Mouse (Mus musculus) midbrain, embryonic 13.5 days (tissue): ENCODE results near the gene Tex14. TPM values are rescaled to one million over a fixed set of nuclear protein-coding genes. Genes with fewer than 3 reads are reported as not detected.

Experiments used
- ATAC-seq: fragments of 200-750 bp; cut with Nextera tagmentation; 2 replicates; pipeline ENCODE4 v1.8.0; 2017; ENCODE audit warnings: mild to moderate bottlenecking, moderate TSS enrichment, moderate library complexity
- H3K27ac ChIP-seq: fragments of 300-500 bp; sonication (generic); 2 replicates; pipeline ENCODE4 v1.5.1; 2015; ENCODE audit warnings: inconsistent platforms, mild to moderate bottlenecking, moderate library complexity
- H3K27me3 ChIP-seq: fragments of 300-500 bp; sonication (generic); 2 replicates; pipeline ENCODE4 v1.6.1; 2015; ENCODE audit warnings: mild to moderate bottlenecking, inconsistent platforms
- H3K36me3 ChIP-seq: fragments of 300-500 bp; sonication (generic); 2 replicates; pipeline ENCODE4 v1.6.1; 2015; ENCODE audit warnings: mild to moderate bottlenecking, inconsistent platforms
- H3K4me1 ChIP-seq: fragments of 300-500 bp; sonication (generic); replicated peaks from 2 replicates; pipeline ENCODE4 v1.6.1; 2015; ENCODE audit warnings: inconsistent platforms
- H3K4me2 ChIP-seq: fragments of 300-500 bp; sonication (generic); replicated peaks from 2 replicates; pipeline ENCODE4 v1.6.1; 2015; ENCODE audit warnings: moderate library complexity, mild to moderate bottlenecking, inconsistent platforms
- H3K4me3 ChIP-seq: fragments of 300-500 bp; sonication (generic); replicated peaks from 2 replicates; pipeline ENCODE4 v1.5.1; 2015; ENCODE audit warnings: mild to moderate bottlenecking, inconsistent platforms
- H3K9ac ChIP-seq: fragments of 300-500 bp; sonication (generic); replicated peaks from 2 replicates; pipeline ENCODE4 v1.6.1; 2015; ENCODE audit warnings: mild to moderate bottlenecking, inconsistent platforms
- H3K9me3 ChIP-seq: fragments of 300-500 bp; sonication (generic); 2 replicates; pipeline ENCODE4 v1.6.1; 2016; ENCODE audit warnings: mild to moderate bottlenecking, inconsistent platforms
- WGBS: fragments of 180-500 bp; shearing (Covaris S2); methylation state at CpG from one replicate; pipeline ENCODE4 v1.1.7; 2015; 5-methylcytosine and 5-hydroxymethylcytosine counted together
- polyA plus RNA-seq: library from polyadenylated mRNA; unstranded; fragments of >200 nt; fragmentation: Nextera tagmentation; extraction: Ambion mirVana; gene quantifications from 2 replicates; pipeline ENCODE4 v1.2.1, GENCODE M21; 2015

Gene Tex14
- polyA plus RNA-seq, 1 experiment from 2014 or later: 0.38 TPM

DNA sequence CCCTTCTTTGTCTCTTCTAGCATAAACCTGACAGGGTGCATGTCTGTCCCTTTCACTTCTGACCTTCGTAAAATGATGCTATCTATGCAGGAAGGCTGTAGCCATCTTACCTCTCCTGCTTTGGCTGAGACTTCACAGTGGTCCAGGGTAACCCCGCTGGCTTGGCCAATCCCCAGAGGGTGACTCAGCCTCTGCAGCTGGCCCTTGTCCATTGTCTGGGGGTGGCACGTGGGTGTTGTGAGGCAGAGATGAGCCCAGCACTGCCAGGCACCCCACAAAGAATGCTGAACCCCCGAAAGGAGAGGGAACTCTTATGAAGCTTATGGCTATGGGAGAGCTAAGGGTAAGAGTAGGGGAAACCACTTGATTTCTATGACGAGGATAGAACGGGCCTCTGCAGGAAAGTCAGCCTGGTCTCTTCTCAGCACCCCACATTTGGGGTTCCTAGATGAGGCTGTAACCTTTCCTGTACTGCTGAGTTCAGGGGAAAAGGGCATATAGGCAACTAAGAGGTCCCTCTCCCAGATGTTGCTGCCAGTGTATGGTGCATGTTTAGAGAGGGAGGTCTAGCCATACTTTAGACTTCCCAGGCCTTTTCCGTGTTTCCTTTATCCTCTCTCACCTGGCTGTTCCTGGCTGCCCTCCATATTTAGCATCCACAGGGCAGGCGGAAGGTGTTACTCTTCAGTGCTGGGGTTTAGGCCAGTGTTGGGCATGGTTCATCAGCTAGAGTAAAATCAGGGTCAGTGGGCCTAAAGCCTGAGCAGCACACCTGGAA is 177.3 kb downstream of the Tex14 start:
- Histone ChIP-seq H3K9ac (no peak overlapping the region), H3K4me2 (no peak overlapping the region), H3K27me3 (0 out of 2 replicates have a peak, but pooled peaks cover 8% of the 10 kb centered on the region), H3K4me1 (peaks cover 29% of the 10 kb centered on the region), H3K36me3 (no peaks in the 10 kb centered on the region), H3K27ac (no peak overlapping the region), H3K9me3 (no peaks in the 10 kb centered on the region), H3K4me3 (no peak overlapping the region)
- no peak for ATAC-seq
- WGBS: 81% methylated on average over 8 of the region's 8 CpGs

DNA sequence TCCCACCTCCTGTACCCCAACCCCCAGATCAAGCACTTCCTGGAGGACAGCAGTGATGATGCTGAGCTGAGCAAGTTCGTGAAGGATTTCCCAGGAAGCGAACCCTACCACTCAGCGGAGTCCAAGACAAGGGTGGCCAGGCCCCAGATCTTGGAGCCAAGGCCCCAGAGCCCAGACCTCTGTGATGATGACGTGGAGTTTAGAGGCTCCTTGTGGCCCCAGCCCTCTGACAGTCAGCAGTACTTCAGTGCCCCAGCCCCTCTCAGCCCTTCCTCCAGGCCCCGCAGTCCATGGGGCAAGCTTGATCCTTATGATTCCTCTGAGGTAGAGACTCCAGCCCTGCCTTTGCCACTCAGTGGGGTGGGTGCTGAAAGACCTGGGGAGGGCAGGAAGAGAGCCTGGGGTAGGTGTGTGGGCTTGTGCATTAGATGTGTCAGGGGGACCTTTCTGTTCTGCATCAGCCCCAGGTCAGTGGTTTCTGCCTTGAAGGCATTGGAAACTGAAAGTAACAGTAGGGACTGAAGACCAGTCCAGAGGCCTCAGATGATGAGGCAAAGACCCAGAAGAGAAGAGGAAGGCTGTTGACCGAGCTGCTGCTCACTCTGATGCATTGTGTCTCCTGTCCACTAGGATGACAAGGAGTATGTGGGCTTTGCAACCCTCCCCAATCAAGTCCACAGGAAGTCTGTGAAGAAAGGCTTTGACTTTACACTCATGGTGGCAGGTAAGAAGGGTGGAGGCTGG is 178.6 kb downstream of the Tex14 start:
- Histone ChIP-seq H3K36me3 (no peaks in the 10 kb centered on the region), H3K4me1 (peaks cover 17% of the 10 kb centered on the region), H3K27ac (no peak overlapping the region), H3K27me3 (0 out of 2 replicates have a peak, but pooled peaks cover 8% of the 10 kb centered on the region), H3K9ac (no peak overlapping the region), H3K4me2 (no peak overlapping the region), H3K9me3 (no peaks in the 10 kb centered on the region), H3K4me3 (no peak overlapping the region)
- WGBS: 77% methylated on average over 6 of the region's 6 CpGs
- no peak for ATAC-seq

DNA sequence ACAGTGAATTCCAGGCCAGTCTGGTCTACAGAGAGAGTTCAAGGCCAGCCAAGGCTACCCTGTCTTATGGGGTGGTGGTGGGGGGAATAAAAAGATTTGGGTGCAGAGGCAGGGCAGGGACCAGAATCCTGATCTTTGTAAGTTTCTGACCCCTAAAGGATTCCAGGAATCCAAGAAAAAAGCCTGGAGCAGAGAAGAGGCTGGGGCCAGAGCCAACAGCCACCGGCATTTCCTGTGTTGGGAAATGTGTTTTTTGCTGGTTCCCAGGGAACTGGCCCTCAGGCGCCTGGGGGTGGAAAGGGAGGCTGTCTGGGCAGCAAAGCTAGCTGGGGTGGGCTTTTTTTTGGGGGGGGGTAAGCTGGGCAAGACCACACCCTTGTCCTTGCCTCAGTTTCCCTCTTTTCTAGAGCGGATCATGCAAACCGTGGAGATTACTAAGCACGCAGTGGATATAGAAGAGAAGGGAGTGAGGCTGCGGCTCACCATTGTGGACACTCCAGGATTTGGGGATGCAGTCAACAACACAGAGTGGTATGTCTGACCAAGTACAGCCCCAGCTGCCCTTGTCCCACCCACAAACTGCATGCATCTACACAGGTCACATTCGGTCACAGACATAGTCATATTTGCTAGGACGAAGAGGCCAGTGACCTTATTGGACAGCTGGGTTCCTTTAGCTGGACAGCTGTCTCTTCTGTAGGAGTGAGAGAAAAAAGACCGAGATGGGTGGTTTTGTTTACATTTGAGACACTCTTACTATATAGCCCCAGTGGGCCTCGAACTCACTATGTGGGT is 180.0 kb downstream of the Tex14 start:
- Histone ChIP-seq H3K9ac (no peak overlapping the region), H3K9me3 (no peaks in the 10 kb centered on the region), H3K36me3 (no peaks in the 10 kb centered on the region), H3K27ac (no peak overlapping the region), H3K4me1 (peaks cover 21% of the 10 kb centered on the region), H3K27me3 (0 out of 2 replicates have a peak, but pooled peaks cover 5% of the 10 kb centered on the region), H3K4me3 (no peak overlapping the region), H3K4me2 (no peak overlapping the region)
- WGBS: 87% methylated on average over 10 of the region's 10 CpGs
- no peak for ATAC-seq

DNA sequence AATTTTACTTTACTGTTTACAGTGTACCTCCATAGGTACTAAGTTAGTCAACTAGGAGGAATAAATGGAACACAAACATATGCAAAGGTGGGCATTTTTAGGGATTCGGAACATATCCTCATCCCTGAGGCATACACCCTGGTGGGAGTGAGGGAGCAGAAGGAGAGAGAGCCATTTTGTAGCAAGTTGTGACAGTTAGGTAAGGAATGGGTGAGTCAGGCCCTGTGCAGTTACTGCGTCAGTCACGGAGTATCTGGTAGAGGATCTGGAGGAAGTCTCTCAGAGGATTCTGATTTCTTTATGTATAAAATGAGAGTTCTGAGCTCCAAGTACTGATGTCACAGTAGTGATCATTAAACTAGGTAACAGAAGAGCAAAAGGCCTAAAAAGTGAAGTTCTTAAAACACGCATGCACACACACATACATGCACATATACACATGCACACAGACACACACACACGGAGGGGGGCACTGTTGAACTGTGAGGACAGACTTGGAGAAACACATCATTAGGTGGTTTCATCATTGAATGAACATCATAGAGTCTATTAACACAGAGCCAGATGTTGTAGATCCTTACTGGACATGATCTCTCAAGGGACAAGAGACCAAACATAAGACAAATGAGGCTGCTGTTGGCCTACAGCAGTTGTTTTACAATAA is 182.5 kb downstream of the Tex14 start:
- no peaks in the 10 kb centered on the region for H3K27me3 ChIP-seq
- H3K4me2 ChIP-seq: no peak overlapping the region
- H3K9ac ChIP-seq: no peak overlapping the region
- ATAC-seq: no peak
- WGBS: 97% methylated on average over 5 of the region's 5 CpGs
- H3K36me3 ChIP-seq: no peaks in the 10 kb centered on the region
- peaks cover 27% of the 10 kb centered on the region for H3K4me1 ChIP-seq
- no peaks in the 10 kb centered on the region for H3K9me3 ChIP-seq
- no peak overlapping the region for H3K4me3 ChIP-seq
- H3K27ac ChIP-seq: no peak overlapping the region

DNA sequence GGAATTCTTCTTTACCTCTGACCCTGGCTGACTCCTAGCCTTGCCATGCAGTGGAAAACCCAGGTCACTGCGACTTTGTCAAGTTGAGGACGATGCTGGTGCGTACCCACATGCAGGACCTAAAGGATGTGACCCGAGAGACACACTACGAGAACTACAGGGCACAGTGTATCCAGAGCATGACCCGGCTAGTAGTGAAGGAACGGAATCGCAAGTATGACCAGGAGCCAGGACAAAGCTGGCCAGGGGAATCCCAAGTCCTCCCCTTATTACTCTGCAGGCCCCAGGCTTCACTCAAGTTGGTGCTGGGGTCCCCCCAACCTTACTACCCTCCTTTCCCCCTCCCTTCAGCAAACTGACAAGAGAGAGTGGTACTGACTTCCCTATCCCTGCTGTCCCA is 184.7 kb downstream of the Tex14 start:
- Histone ChIP-seq H3K4me3 (no peak overlapping the region), H3K4me1 (peaks cover 50% of the 10 kb centered on the region), H3K9me3 (no peaks in the 10 kb centered on the region), H3K9ac (peak overlapping the region; percentile 89; the same call in 1 of the 2 replicates), H3K4me2 (peak overlapping the region; percentile 83; the same call in 1 of the 2 replicates), H3K27ac (no peak overlapping the region), H3K36me3 (peaks cover 4% of the 10 kb centered on the region; the same call in 1 of the 2 replicates), H3K27me3 (no peaks in the 10 kb centered on the region)
- ATAC-seq: no peak
- 92% methylated on average over 8 of the region's 8 CpGs for WGBS

DNA sequence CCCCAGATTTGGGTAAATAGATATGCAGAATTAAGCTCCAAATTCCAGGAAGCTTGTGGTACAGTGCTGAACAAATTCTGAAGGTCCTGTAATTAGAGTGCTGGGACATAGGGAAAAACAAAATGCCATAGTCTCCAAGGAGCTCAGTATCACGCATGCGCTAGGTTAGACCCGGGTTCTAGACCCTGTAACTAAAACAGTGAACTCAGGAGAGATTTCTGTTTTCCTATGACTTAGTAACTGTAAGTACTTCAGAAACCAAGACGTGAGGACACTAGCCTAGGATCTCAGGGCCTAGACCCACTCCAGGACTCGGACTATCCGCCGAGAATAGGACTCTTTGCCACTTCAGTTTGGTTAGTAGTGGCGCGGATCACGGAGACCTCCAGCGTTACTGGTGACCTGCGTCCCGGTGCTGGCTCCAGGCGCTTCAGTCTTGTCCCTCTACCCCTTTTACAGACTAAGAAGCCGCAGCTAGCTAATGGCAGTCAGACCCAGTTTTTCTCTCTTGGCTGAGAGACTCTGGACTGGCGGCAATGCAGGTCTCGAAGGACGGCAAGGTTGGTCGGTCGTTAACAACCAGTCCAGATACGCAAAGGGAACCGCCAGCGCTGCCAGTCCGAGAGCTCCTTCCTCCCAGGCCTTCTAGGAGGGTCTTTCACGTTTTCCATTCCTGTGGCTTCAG is 186.1 kb downstream of the Tex14 start:
- 2% methylated on average over 25 of the region's 25 CpGs for WGBS
- Histone ChIP-seq H3K4me2 (peak overlapping the region; percentile 83), H3K4me3 (peak overlapping the region; percentile 79), H3K36me3 (peaks cover 4% of the 10 kb centered on the region; the same call in 1 of the 2 replicates), H3K27ac (peak overlapping the region; percentile 89), H3K4me1 (peaks cover 59% of the 10 kb centered on the region), H3K9me3 (no peaks in the 10 kb centered on the region), H3K9ac (peak overlapping the region; percentile 89), H3K27me3 (no peaks in the 10 kb centered on the region)
- ATAC-seq: no peak

DNA sequence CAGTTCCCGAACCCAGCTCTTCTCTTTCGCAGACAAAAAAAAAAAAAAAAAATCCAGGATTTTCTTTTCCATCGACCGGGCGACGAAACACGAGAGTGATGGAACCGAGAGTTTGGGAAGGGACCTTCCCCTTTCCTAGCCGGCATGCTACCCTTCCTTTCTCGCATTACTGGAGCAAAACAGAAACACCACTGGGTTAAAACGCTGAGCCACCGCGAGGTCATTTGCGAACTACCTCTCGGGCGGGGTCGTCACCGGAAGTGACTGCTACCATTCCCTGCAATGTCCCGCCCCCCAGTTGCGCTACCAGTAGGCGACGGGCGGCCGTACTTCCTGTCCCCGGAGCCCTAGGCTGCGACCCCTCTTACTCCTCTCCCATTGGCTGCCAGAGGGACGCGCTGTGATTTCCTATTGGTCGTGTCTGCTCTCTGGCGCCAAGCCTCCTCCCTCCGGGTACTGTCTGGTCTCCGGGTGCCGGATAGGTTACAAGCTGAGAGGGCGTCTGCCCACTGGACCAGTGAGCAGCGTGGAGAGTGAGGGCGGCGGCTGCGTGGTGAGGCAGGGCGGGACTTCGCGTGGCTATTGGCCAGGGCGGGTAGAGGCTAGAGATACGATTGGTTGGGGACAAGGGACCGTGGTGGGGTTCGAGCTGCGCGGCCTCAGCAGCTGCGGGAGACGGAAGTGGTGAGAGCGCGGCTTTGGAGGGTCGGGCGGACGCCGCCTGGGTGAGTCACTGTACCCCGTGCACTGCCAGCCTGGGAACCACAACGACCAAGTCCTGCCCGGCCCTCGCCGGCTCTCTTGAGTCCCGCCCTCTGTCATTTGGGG is 186.9 kb downstream of the Tex14 start, which contains the start of gene Mtmr4:
TSS of gene Mtmr4 (plus strand) at position 637 of the 828 bp plus-strand sequence.
- Histone ChIP-seq H3K9me3 (no peaks in the 10 kb centered on the region), H3K4me2 (peak within 1 kb of the TSS; percentile 90), H3K27me3 (no peaks in the 10 kb centered on the region), H3K36me3 (peaks cover 4% of the 10 kb centered on the region; the same call in 1 of the 2 replicates), H3K4me3 (peak within 1 kb of the TSS; percentile 79), H3K27ac (peak within 1 kb of the TSS; percentile 89), H3K9ac (peak within 1 kb of the TSS; percentile 89), H3K4me1 (peaks cover 66% of the 10 kb centered on the region)
- peak; percentile 99 for ATAC-seq
- WGBS: under 1% methylated on average over 60 of the region's 61 CpGs

DNA sequence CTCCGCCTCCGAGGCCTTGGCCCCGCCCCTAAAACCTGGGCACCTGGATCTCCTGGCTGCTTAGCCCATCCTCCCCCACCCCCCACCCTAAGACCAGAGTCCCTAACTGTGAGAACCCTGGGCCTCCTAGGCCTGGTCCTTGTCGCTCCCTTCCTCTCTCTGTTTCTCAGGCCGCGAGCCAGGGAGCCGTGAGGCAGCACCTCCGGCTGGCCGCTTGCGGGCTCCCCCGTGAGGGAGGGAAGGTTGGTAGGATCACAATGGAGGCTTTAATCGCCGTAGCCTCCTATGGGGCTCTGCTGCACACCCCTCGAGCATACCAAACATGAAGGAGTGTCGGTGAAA is 187.5 kb downstream of the Tex14 start:
- peaks cover 72% of the 10 kb centered on the region for H3K4me1 ChIP-seq
- H3K4me3 ChIP-seq: peak overlapping the region; percentile 79
- peak overlapping the region; percentile 88 for H3K27ac ChIP-seq
- peak overlapping the region; percentile 90 for H3K4me2 ChIP-seq
- H3K9ac ChIP-seq: peak overlapping the region; percentile 84
- 0% methylated on average over 15 of the region's 15 CpGs for WGBS
- no peaks in the 10 kb centered on the region for H3K27me3 ChIP-seq
- ATAC-seq: peak; percentile 38
- peaks cover 9% of the 10 kb centered on the region for H3K36me3 ChIP-seq
- H3K9me3 ChIP-seq: no peaks in the 10 kb centered on the region

DNA sequence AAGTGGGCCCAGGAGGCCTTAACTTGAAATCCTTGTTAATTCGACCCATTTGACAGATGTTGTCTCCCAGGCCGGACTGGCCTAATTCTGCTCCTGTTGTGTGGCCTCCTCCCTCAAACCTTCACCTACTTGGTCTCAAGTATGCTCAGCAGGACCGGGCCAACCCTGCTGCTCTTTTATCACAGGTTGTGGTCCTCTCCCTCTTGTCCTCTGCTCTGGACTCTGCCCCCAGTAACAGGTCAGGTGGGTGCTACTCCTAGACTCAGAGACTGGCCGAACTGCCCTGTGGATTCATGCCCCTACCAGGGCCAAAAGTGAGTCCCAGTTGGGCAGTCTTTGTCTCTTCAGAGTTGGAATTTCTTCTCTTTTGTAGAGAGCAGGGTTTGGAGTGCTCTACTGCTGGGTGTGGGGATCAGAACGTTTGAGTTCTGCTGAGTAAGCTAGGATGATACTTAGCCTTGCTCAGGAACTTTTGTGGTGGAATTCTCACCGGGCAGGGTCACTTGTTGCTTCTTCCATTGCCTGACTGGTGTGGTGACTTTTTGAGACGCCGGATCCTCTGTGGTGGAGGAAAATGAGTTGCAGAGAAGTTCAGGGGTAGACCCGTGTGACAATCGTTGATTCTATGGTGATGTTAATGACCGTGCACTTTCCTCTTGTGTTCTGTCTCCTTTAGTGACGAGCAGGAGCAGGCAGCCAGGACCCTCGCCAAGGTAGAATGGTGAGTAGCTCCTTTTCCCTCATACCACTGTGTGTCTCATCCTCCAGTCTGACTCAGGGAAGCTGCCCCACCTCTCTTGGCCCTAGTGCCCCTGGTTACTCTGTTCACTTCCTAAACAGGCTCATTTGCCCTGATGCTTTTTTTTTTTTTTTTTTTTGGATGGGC is 188.1 kb downstream of the Tex14 start:
- WGBS: 35% methylated on average over 13 of the region's 13 CpGs
- Histone ChIP-seq H3K36me3 (peaks cover 15% of the 10 kb centered on the region), H3K4me2 (peak overlapping the region; percentile 90), H3K9ac (peak overlapping the region; percentile 84), H3K4me3 (peak overlapping the region; percentile 79), H3K9me3 (no peaks in the 10 kb centered on the region), H3K4me1 (peaks cover 77% of the 10 kb centered on the region), H3K27me3 (no peaks in the 10 kb centered on the region), H3K27ac (peak overlapping the region; percentile 88)
- no peak for ATAC-seq
